Mouse (Mus musculus): Measurements from ENCODE around the gene Clec2h. TPM values are rescaled to one million over a fixed set of nuclear protein-coding genes. Genes with fewer than 3 reads are reported as not detected.
"Not testable (repeated sequence)": the region's sequence is repeated elsewhere in the genome, so short reads cannot be mapped to it uniquely, and the experiment has no call there.

Clec2h gene
- polyA plus RNA-seq, 1 experiment from 2014 or later: not detected

GRCm38 (mm10) chr6:128645708-128646107 lies 16.5 kb upstream of the Clec2h start:
- not testable (repeated sequence) for H3K9ac ChIP-seq (replicated peaks); H3K27me3 ChIP-seq; H3K4me3 ChIP-seq; H3K4me2 ChIP-seq (replicated peaks); H3K9me3 ChIP-seq; ATAC-seq (ENCODE audit: low FRiP score, low read depth); H3K36me3 ChIP-seq; H3K4me1 ChIP-seq; H3K27ac ChIP-seq (replicated peaks)
- WGBS: 93% methylated on average over 12 of the region's 12 CpGs

DNA sequence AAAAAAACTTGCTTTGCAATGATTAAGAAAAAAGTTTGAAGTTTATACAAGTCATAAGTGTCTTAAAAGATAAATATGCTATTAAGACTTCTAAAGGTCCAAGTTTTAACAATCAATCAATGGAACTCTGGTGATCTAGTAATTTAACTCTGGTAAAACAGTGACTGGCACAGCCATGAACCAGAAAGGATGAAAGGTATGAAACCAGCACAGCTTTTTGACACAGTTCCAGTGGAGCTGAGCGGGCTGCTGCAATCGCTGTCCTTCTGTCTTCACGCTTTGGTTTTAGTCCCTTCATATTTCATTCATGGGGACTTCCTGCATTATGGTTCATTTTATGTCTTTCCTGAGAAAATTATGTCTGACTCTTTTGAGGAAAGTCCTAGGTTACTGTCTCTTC lies 12.5 kb upstream of the Clec2h start:
- Histone ChIP-seq H3K27ac (replicated peaks) (no peak overlapping the region), H3K36me3 (no peaks in the 10 kb centered on the region), H3K4me3 (no peak overlapping the region), H3K4me2 (replicated peaks) (no peak overlapping the region), H3K9me3 (no peaks in the 10 kb centered on the region), H3K4me1 (no peaks in the 10 kb centered on the region), H3K27me3 (no peaks in the 10 kb centered on the region), H3K9ac (replicated peaks) (no peak overlapping the region)
- 87% methylated on average over 3 of the region's 3 CpGs for WGBS
- no peak for ATAC-seq (ENCODE audit: low FRiP score, low read depth)

- Histone ChIP-seq H3K9ac (replicated peaks) (no peak overlapping the region), H3K4me1 (no peaks in the 10 kb centered on the region), H3K27ac (replicated peaks) (no peak overlapping the region), H3K4me3 (no peak overlapping the region), H3K36me3 (no peaks in the 10 kb centered on the region), H3K4me2 (replicated peaks) (no peak overlapping the region), H3K9me3 (no peaks in the 10 kb centered on the region), H3K27me3 (no peaks in the 10 kb centered on the region)
- 91% methylated on average over 1 of the region's 1 CpGs for WGBS
- ATAC-seq (ENCODE audit: low FRiP score, low read depth): no peak
Measured at GRCm38 (mm10) chr6:128650187-128650586, 12.0 kb upstream of the Clec2h start.

DNA sequence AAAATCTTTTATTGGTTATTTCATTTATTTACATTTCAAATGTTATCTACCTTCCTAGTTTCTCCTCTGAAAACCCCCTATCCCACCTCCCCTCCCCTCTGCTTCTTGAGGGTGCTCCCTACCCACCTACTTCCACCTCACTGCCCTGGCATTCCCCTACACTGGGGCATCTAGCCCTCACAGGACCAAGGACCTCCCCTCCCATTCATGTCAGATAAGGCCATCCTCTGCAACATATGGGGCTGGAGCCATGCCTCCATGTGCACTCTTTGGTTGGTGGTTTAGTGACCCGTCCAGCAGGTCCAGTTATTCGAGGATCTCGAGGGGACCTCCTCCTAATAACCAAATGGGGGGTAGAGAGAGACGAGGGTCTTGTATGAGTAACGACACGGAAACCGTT lies 11.4 kb upstream of the Clec2h start:
- H3K4me2 ChIP-seq (replicated peaks); H3K27me3 ChIP-seq; H3K9me3 ChIP-seq; H3K36me3 ChIP-seq; H3K4me3 ChIP-seq; H3K9ac ChIP-seq (replicated peaks); ATAC-seq (ENCODE audit: low FRiP score, low read depth); H3K27ac ChIP-seq (replicated peaks); H3K4me1 ChIP-seq: not testable (repeated sequence)
- 93% methylated on average over 7 of the region's 7 CpGs for WGBS

DNA sequence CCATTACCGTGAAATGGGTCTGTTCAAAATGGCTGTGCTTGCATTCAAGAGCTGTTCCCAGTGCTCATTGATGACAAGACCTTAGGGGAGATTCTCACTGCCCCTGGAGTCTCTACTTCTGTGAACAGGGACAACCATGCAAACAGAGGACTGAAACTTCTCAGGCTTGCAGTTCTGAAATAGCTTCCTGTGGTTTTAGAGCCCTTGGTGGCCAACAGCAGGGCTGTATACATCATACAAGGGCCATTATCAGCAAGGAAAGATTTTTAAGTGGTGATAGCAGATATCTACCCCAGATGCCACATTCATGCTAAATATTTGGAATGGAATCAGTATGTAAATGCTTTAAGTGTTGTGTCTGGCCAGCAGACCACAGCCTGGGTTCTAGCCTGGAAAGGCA lies 9.2 kb upstream of the Clec2h start:
- ATAC-seq (ENCODE audit: low FRiP score, low read depth): no peak
- Histone ChIP-seq H3K4me2 (replicated peaks) (no peak overlapping the region), H3K4me3 (no peak overlapping the region), H3K27me3 (no peaks in the 10 kb centered on the region), H3K9me3 (no peaks in the 10 kb centered on the region), H3K9ac (replicated peaks) (no peak overlapping the region), H3K4me1 (no peaks in the 10 kb centered on the region), H3K27ac (replicated peaks) (no peak overlapping the region), H3K36me3 (no peaks in the 10 kb centered on the region)
- WGBS: 97% methylated on average over 1 of the region's 1 CpGs

DNA sequence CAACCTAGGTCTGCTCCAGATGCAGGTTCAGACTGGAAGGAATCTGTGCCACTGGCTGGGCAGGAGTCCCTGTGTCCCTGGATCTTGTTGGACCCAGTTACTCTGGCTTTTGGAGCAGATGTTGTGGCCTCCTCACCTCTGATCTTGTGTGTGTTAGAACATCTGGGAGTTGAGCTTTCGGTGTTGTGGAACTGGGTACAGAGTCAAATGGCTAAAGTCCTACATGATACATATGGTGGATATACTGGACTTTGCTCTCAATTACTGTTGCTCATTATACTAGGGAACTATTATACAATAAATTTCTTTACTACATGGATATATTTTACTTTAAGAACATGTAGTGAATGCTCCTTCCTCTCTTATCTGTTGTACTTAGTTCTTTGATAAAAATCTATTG lies 936 bp upstream of the Clec2h start:
- Histone ChIP-seq H3K27me3 (no peaks in the 10 kb centered on the region), H3K4me3 (no peak overlapping the region), H3K36me3 (no peaks in the 10 kb centered on the region), H3K9me3 (no peaks in the 10 kb centered on the region), H3K4me2 (replicated peaks) (no peak overlapping the region), H3K9ac (replicated peaks) (no peak overlapping the region), H3K4me1 (no peaks in the 10 kb centered on the region), H3K27ac (replicated peaks) (no peak overlapping the region)
- ATAC-seq (ENCODE audit: low FRiP score, low read depth): no peak
- 100% methylated on average over 1 of the region's 1 CpGs for WGBS

GRCm38 (mm10) chr6:128669936-128670335 lies 7.8 kb downstream of the Clec2h start:
- H3K27me3 ChIP-seq: no peaks in the 10 kb centered on the region
- H3K4me1 ChIP-seq: no peaks in the 10 kb centered on the region
- H3K9me3 ChIP-seq: 0 out of 2 replicates have a peak, but pooled peaks cover 4% of the 10 kb centered on the region
- WGBS: 60% methylated on average over 4 of the region's 4 CpGs
- H3K4me3 ChIP-seq: no peak overlapping the region
- H3K36me3 ChIP-seq: no peaks in the 10 kb centered on the region
- H3K27ac ChIP-seq (replicated peaks): no peak overlapping the region
- H3K4me2 ChIP-seq (replicated peaks): no peak overlapping the region
- ATAC-seq (ENCODE audit: low FRiP score, low read depth): no peak
- no peak overlapping the region for H3K9ac ChIP-seq (replicated peaks)

- Histone ChIP-seq H3K9ac (replicated peaks) (no peak overlapping the region), H3K27ac (replicated peaks) (no peak overlapping the region), H3K9me3 (no peaks in the 10 kb centered on the region), H3K36me3 (no peaks in the 10 kb centered on the region), H3K4me1 (no peaks in the 10 kb centered on the region), H3K4me2 (replicated peaks) (no peak overlapping the region), H3K27me3 (no peaks in the 10 kb centered on the region), H3K4me3 (no peak overlapping the region)
- ATAC-seq (ENCODE audit: low FRiP score, low read depth): no peak
Measured at GRCm38 (mm10) chr6:128679574-128679973, 17.4 kb downstream of the Clec2h start.

DNA sequence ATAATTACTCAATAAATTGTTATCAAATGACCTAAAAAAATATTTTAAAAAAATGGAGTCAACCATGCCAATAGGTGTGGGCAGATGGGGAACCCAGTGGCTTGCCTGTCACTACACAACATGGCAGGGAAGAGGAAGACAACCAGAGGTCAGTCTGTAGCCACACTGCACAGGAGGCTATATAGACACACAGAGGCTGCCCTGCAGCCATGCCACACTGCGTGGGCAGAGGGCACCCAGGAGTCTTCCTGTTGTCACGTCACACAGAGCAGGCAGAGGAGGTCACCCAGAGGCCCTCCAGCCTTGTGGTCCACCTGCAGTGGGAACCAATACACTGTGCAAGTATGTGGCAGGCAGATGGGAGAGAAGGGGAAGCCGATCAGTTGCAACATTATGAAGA lies 39.5 kb downstream of the Clec2h start:
- Histone ChIP-seq H3K4me3 (no peak overlapping the region), H3K27ac (replicated peaks) (no peak overlapping the region), H3K36me3 (no peaks in the 10 kb centered on the region), H3K9me3 (no peaks in the 10 kb centered on the region), H3K4me1 (no peaks in the 10 kb centered on the region), H3K9ac (replicated peaks) (no peak overlapping the region), H3K4me2 (replicated peaks) (no peak overlapping the region), H3K27me3 (no peaks in the 10 kb centered on the region)
- ATAC-seq (ENCODE audit: low FRiP score, low read depth): no peak
- 82% methylated on average over 3 of the region's 3 CpGs for WGBS

DNA sequence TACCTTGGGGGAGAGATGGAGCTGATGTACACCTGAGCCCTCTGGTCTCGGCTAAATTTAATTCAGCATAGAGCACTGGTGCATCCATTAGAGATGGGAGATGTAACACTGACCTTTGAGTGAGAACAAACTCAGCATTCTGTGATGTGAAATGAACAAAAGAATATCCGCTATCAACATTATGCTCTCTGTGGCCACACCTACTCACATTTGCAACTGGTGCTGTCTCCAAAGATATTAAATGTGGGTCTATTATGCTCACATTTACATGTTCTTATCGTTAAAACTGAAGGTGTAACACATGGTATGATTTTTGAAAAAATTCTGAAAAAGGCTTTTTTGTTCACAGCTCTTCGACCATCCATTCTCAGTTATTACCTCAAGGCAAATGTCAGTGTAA lies 60.8 kb downstream of the Clec2h start, which contains the start of gene Klrb1:
Klrb1 (minus strand) TSS at position 101 of the 400 bp plus-strand sequence.
- H3K4me1 ChIP-seq: no peaks in the 10 kb centered on the region
- H3K27ac ChIP-seq (replicated peaks): no peak within 1 kb of the TSS
- no peak within 1 kb of the TSS for H3K4me3 ChIP-seq
- no peaks in the 10 kb centered on the region for H3K9me3 ChIP-seq
- no peak within 1 kb of the TSS for H3K9ac ChIP-seq (replicated peaks)
- 86% methylated on average over 4 of the region's 4 CpGs for WGBS
- ATAC-seq (ENCODE audit: low FRiP score, low read depth): no peak
- H3K4me2 ChIP-seq (replicated peaks): no peak within 1 kb of the TSS
- no peaks in the 10 kb centered on the region for H3K27me3 ChIP-seq
- H3K36me3 ChIP-seq: no peaks in the 10 kb centered on the region

Other genes starting within 250 kb of the Clec2h start
- 39.2 TPM in 2 replicates for gene Itfg2, start 237.5 kb upstream of the Clec2h start, polyA plus RNA-seq (2016; fragmentation: Nextera tagmentation; extraction: Ambion mirVana)
- 496 and 515 TPM in 2 replicates for gene Fkbp4, start 223.7 kb upstream of the Clec2h start, polyA plus RNA-seq (2016; fragmentation: Nextera tagmentation; extraction: Ambion mirVana)
- not detected in 2 replicates for gene Pzp, start 135.7 kb upstream of the Clec2h start, polyA plus RNA-seq (2016; fragmentation: Nextera tagmentation; extraction: Ambion mirVana)
- not detected in 2 replicates for gene A2ml1, start 80.8 kb upstream of the Clec2h start, polyA plus RNA-seq (2016; fragmentation: Nextera tagmentation; extraction: Ambion mirVana)
- gene Klrb1a, start 38.9 kb upstream of the Clec2h start, polyA plus RNA-seq (2016; fragmentation: Nextera tagmentation; extraction: Ambion mirVana): not detected in 2 replicates
- not detected in 2 replicates for gene Klrb1, start 60.7 kb downstream of the Clec2h start, polyA plus RNA-seq (2016; fragmentation: Nextera tagmentation; extraction: Ambion mirVana)
- gene Klrb1c, start 126.8 kb downstream of the Clec2h start, polyA plus RNA-seq (2016; fragmentation: Nextera tagmentation; extraction: Ambion mirVana): not detected in 2 replicates
- gene Gm44511, start 163.9 kb downstream of the Clec2h start, polyA plus RNA-seq (2016; fragmentation: Nextera tagmentation; extraction: Ambion mirVana): not detected in 2 replicates
- not detected in 2 replicates for gene Klrb1b, start 163.9 kb downstream of the Clec2h start, polyA plus RNA-seq (2016; fragmentation: Nextera tagmentation; extraction: Ambion mirVana)
- not detected in 2 replicates for gene Clec2i, start 225.2 kb downstream of the Clec2h start, polyA plus RNA-seq (2016; fragmentation: Nextera tagmentation; extraction: Ambion mirVana)
- gene BC035044, start 228.7 kb downstream of the Clec2h start, polyA plus RNA-seq (2016; fragmentation: Nextera tagmentation; extraction: Ambion mirVana): 0.26 and 0.35 TPM in 2 replicates